Mouse (Mus musculus) E14TG2a.4 (cell line): Measurements from ENCODE around the gene Npl.
A peak's percentile ranks its signal among the peaks of the same experiment; 100 is the strongest.

Source experiments
- CTCF ChIP-seq: conservative IDR thresholded peaks from 2 replicates; pipeline ENCODE4 v1.5.1; 2014; ENCODE audit warnings: low read length
- POU5F1 ChIP-seq: IDR thresholded peaks from 2 replicates; pipeline ENCODE4 v1.6.1; 2014; ENCODE audit warnings: low read length, borderline replicate concordance

DNA sequence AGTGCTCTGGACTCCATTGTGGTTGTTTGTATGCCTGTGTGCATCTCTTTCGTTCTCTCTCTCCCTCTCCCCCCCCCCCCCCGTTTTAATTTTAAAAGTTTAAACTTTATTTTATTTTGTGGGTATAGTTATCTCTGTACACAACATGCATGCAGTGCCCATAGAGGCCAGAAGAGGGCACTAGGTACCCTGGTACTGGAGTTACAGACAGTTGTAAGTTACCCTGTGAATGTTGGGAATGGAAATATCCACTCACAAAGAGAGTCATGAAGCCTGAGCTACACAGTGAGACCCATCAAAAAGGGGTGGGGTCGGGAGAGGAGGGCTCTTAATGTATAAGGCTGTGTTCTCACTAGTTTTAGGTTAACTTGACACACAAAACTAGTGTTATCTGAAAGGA is 969 bp upstream of the Npl start:
- TF ChIP-seq CTCF (peak; percentile 75), POU5F1 (no peak)
